Mouse (Mus musculus): ENCODE results near the gene Noct. TPM values are rescaled to one million over a fixed set of nuclear protein-coding genes. Genes with fewer than 3 reads are reported as not detected.

Gene Noct
- polyA plus RNA-seq, 1 experiment from 2014 or later = 8.9 TPM

DNA sequence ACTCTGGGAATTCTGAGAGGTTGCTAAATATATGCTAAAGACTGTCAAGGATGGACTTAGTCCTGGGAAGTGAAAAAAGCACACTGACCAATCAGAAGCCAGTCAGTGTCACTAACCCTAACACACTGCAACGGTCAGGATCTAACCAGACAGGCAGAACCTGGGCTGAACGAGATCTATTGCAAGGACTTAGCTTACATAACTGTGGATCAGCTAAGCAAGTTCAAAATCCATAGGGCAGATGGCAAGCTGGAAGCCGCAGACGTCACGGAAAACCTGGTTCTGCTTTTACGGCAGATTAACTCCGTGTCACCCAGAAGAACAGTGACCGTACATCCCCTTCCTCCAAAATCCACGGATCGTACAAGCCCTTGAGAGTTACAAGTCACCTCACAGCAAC is 39.5 kb upstream of the Noct start:
- TF ChIP-seq CTCF (IDR thresholded peaks at IDR 0.05; ENCODE audit: low read depth) = no peak
- WGBS = 70% methylated on average over 10 of the region's 10 CpGs
- Histone ChIP-seq H3K9me3 (ENCODE audit: low read depth, low read length) (no peaks in the 10 kb centered on the region), H3K9ac (no peak overlapping the region), H3K27ac (ENCODE audit: low read depth) (no peak overlapping the region), H3K4me1 (ENCODE audit: insufficient read depth) (no peaks in the 10 kb centered on the region), H3K4me2 (no peak overlapping the region), H3K4me3 (ENCODE audit: low read depth, low read length) (no peak overlapping the region), H3K27me3 (ENCODE audit: insufficient read depth, low read length) (no peaks in the 10 kb centered on the region), H3K36me3 (ENCODE audit: insufficient read depth) (no peaks in the 10 kb centered on the region)
- DNase-seq = no peak
- no peak for ATAC-seq (ENCODE audit: insufficient read depth)

DNA sequence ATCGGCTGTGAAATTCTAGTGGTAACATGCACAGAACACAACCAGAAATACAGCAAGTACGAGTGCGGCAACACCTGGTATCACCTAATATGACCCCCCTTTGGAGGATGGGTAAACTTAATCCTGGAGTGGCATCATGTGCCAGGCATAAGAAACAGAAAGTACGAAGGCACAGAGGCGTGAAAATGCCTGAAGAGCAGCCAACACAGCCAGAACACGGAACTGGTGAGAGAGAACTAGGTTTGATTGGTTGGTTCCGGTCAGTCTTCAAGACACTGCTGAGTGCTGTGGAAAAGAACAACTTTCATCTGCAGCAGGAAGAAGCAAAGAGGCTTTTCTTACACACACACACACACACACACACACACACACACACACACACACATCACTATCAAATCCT is 38.8 kb upstream of the Noct start:
- H3K9me3 ChIP-seq (ENCODE audit: low read depth, low read length) = no peaks in the 10 kb centered on the region
- no peak overlapping the region for H3K9ac ChIP-seq
- WGBS = 88% methylated on average over 7 of the region's 7 CpGs
- no peaks in the 10 kb centered on the region for H3K27me3 ChIP-seq (ENCODE audit: insufficient read depth, low read length)
- no peak for TF ChIP-seq CTCF (IDR thresholded peaks at IDR 0.05; ENCODE audit: low read depth)
- no peak for ATAC-seq (ENCODE audit: insufficient read depth)
- H3K4me1 ChIP-seq (ENCODE audit: insufficient read depth) = no peaks in the 10 kb centered on the region
- no peak overlapping the region for H3K4me3 ChIP-seq (ENCODE audit: low read depth, low read length)
- no peak overlapping the region for H3K4me2 ChIP-seq
- no peak for DNase-seq
- no peak overlapping the region for H3K27ac ChIP-seq (ENCODE audit: low read depth)
- H3K36me3 ChIP-seq (ENCODE audit: insufficient read depth) = no peaks in the 10 kb centered on the region

DNA sequence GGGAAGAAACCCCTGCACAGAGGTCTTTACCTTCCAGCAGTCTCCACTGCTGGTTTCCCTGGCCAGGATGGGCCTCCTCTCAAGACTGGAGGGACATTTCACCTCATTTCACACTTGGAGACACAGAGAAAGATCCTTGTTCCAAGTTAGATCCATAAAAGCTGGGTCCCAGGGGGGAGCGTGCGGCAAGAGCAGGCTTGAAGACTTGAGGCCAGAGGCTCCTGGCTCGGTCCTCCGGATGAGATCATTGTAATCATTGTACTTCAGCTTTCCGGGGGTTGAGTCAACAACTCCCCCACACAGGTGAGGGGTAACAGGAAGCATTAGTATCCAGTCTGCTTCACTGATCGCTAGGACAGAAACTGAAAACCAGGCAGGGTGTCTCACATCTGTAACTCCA is 30.2 kb upstream of the Noct start:
- H3K27ac ChIP-seq (ENCODE audit: low read depth) = no peak overlapping the region
- no peaks in the 10 kb centered on the region for H3K36me3 ChIP-seq (ENCODE audit: insufficient read depth)

DNA sequence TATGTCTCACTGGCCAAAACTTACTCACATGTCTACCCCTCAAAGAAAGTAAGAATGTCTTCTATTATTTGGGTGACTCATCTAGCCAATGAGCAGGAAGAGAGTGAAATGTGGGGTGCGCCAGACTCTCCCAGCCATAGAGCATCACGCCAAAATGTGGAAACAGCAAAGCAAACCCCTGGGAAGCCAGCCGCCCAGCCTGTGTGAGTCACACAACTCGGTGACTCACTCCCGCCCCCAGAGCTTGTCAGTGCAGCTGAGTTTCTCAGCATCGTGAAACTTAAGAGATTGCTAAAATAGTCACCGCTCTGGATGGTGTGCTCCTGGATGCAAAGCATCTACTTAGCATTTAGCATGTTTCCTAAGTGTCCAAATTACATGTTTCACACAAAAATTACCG is 28.9 kb upstream of the Noct start:
- Histone ChIP-seq H3K27ac (ENCODE audit: low read depth) (no peak overlapping the region), H3K9ac (no peak overlapping the region), H3K9me3 (ENCODE audit: low read depth, low read length) (no peaks in the 10 kb centered on the region), H3K36me3 (ENCODE audit: insufficient read depth) (no peaks in the 10 kb centered on the region), H3K4me2 (peak overlapping the region; percentile 50), H3K27me3 (ENCODE audit: insufficient read depth, low read length) (no peaks in the 10 kb centered on the region), H3K4me3 (ENCODE audit: low read depth, low read length) (no peak overlapping the region), H3K4me1 (ENCODE audit: insufficient read depth) (no peaks in the 10 kb centered on the region)
- no peak for TF ChIP-seq CTCF (IDR thresholded peaks at IDR 0.05; ENCODE audit: low read depth)
- 29% methylated on average over 8 of the region's 8 CpGs for WGBS
- ATAC-seq (ENCODE audit: insufficient read depth) (peak; percentile 74), DNase-seq (peak; percentile 50)

More for the DNA sequence above, 30.2 kb upstream of the Noct start:
- peak; percentile 21 for DNase-seq
- H3K4me1 ChIP-seq (ENCODE audit: insufficient read depth) = no peaks in the 10 kb centered on the region
- 36% methylated on average over 6 of the region's 6 CpGs for WGBS
- ATAC-seq (ENCODE audit: insufficient read depth) = no peak
- no peak overlapping the region for H3K9ac ChIP-seq
- no peak overlapping the region for H3K4me3 ChIP-seq (ENCODE audit: low read depth, low read length)
- no peak for TF ChIP-seq CTCF (IDR thresholded peaks at IDR 0.05; ENCODE audit: low read depth)
- H3K4me2 ChIP-seq = no peak overlapping the region
- no peaks in the 10 kb centered on the region for H3K27me3 ChIP-seq (ENCODE audit: insufficient read depth, low read length)
- H3K9me3 ChIP-seq (ENCODE audit: low read depth, low read length) = no peaks in the 10 kb centered on the region

GRCm38 (mm10) chr3:51195736-51196135 is 28.5 kb upstream of the Noct start:
- Histone ChIP-seq H3K27ac (ENCODE audit: low read depth) (no peak overlapping the region), H3K36me3 (ENCODE audit: insufficient read depth) (no peaks in the 10 kb centered on the region), H3K9ac (no peak overlapping the region), H3K4me2 (peak overlapping the region; percentile 50), H3K4me3 (ENCODE audit: low read depth, low read length) (no peak overlapping the region), H3K4me1 (ENCODE audit: insufficient read depth) (no peaks in the 10 kb centered on the region), H3K9me3 (ENCODE audit: low read depth, low read length) (no peaks in the 10 kb centered on the region), H3K27me3 (ENCODE audit: insufficient read depth, low read length) (no peaks in the 10 kb centered on the region)
- no peak for TF ChIP-seq CTCF (IDR thresholded peaks at IDR 0.05; ENCODE audit: low read depth)
- WGBS = 28% methylated on average over 8 of the region's 8 CpGs
- ATAC-seq (ENCODE audit: insufficient read depth) = peak; percentile 73; the same call in 1 of the 2 replicates
- DNase-seq = peak; percentile 53

- DNase-seq (no peak), ATAC-seq (ENCODE audit: insufficient read depth) (no peak)
- Histone ChIP-seq H3K36me3 (ENCODE audit: insufficient read depth) (no peaks in the 10 kb centered on the region), H3K4me2 (no peak overlapping the region), H3K4me1 (ENCODE audit: insufficient read depth) (no peaks in the 10 kb centered on the region), H3K9ac (no peak overlapping the region), H3K27ac (ENCODE audit: low read depth) (no peak overlapping the region), H3K9me3 (ENCODE audit: low read depth, low read length) (no peaks in the 10 kb centered on the region), H3K4me3 (ENCODE audit: low read depth, low read length) (no peak overlapping the region), H3K27me3 (ENCODE audit: insufficient read depth, low read length) (no peaks in the 10 kb centered on the region)
- no peak for TF ChIP-seq CTCF (IDR thresholded peaks at IDR 0.05; ENCODE audit: low read depth)
- 93% methylated on average over 3 of the region's 3 CpGs for WGBS
These were observed 27.5 kb upstream of the Noct start for GRCm38 (mm10) chr3:51196724-51197111.

DNA sequence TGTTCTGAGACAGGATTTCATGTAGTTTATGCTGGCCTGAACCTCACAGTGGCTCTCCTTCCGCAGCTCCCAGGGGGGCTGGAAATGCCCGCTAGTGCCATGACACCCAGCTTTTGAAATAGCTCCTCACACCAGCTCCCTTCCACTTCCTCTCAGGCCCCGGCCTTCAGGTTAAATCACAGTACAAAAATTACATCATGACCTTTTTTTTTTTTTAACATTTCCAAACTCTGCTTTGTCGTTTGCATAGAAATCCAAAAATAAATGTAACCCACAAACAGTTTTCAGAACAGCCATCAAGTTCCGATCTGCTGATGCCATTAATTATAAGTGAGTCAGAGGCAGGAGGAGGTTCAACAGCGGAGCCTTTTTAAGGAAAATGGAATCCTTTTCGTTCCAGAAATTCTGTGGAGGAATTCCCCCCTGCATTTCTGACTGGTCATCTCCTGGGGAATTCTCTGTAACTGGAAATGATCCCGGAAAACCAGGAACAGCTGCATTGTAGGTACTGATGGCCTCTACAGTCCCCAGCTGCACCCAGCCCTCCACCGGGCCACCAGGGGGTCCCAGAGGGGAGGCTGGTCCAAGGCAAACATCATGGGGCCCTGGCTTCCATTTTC is 27.0 kb upstream of the Noct start:
- WGBS = 56% methylated on average over 9 of the region's 9 CpGs
- Histone ChIP-seq H3K27ac (ENCODE audit: low read depth) (no peak overlapping the region), H3K36me3 (ENCODE audit: insufficient read depth) (no peaks in the 10 kb centered on the region), H3K4me3 (ENCODE audit: low read depth, low read length) (no peak overlapping the region), H3K4me2 (no peak overlapping the region), H3K27me3 (ENCODE audit: insufficient read depth, low read length) (no peaks in the 10 kb centered on the region), H3K4me1 (ENCODE audit: insufficient read depth) (no peaks in the 10 kb centered on the region), H3K9me3 (ENCODE audit: low read depth, low read length) (no peaks in the 10 kb centered on the region), H3K9ac (no peak overlapping the region)
- ATAC-seq (ENCODE audit: insufficient read depth) = no peak
- TF ChIP-seq CTCF (IDR thresholded peaks at IDR 0.05; ENCODE audit: low read depth) = 0 out of 2 replicates have a peak, but pooled peaks have one; percentile 8
- DNase-seq = peak; percentile 19

Data from lung, embryonic 14.5 days (tissue).